Mouse (Mus musculus) midbrain, embryonic 11.5 days (tissue): ENCODE data around the gene Eef1a2. TPM values are rescaled to one million over a fixed set of nuclear protein-coding genes. Genes with fewer than 3 reads are reported as not detected.

Experiments used
- ATAC-seq: fragments of 200-750 bp; cut with Nextera tagmentation; 2 replicates; pipeline ENCODE4 v1.8.0; 2017; ENCODE audit warnings: moderate TSS enrichment, moderate library complexity; ENCODE audit not compliant: low FRiP score
- DNase-seq: peaks from one replicate; pipeline ENCODE4 v3.0.0; 2015; ENCODE audit warnings: low spot score; ENCODE audit errors: missing footprints
- H3K27ac ChIP-seq: fragments of 300-500 bp; sonication (generic); 2 replicates; pipeline ENCODE4 v1.5.1; 2014; ENCODE audit warnings: low read depth, low read length
- H3K27me3 ChIP-seq: fragments of 300-500 bp; sonication (generic); 2 replicates; pipeline ENCODE4 v1.6.1; 2014; ENCODE audit warnings: mild to moderate bottlenecking, low read length, moderate library complexity, mixed read lengths; ENCODE audit not compliant: control insufficient read depth, insufficient read depth
- H3K36me3 ChIP-seq: fragments of 300-500 bp; sonication (generic); 2 replicates; pipeline ENCODE4 v1.6.1; 2014; ENCODE audit warnings: mild to moderate bottlenecking, low read length, moderate library complexity, mixed read lengths; ENCODE audit not compliant: control insufficient read depth, insufficient read depth
- H3K4me1 ChIP-seq: fragments of 300-500 bp; sonication (generic); 2 replicates; pipeline ENCODE4 v1.6.1; 2014; ENCODE audit warnings: low read length; ENCODE audit not compliant: control insufficient read depth, insufficient read depth
- H3K4me2 ChIP-seq: fragments of 300-500 bp; sonication (generic); 2 replicates; pipeline ENCODE4 v1.6.1; 2014; ENCODE audit warnings: mild to moderate bottlenecking, moderate library complexity
- H3K4me3 ChIP-seq: fragments of 300-500 bp; sonication (generic); 2 replicates; pipeline ENCODE4 v1.5.1; 2014; ENCODE audit warnings: low read depth, low read length
- H3K9ac ChIP-seq: fragments of 300-500 bp; sonication (generic); 2 replicates; pipeline ENCODE4 v1.6.1; 2014; ENCODE audit warnings: low read length
- H3K9me3 ChIP-seq: fragments of 300-500 bp; sonication (generic); 2 replicates; pipeline ENCODE4 v1.6.1; 2016; ENCODE audit warnings: low read length; ENCODE audit not compliant: control insufficient read depth
- WGBS: fragments of 180-500 bp; shearing (Covaris S2); extraction: QIAGEN DNeasy Blood & Tissue Kit; methylation state at CpG from one replicate; pipeline ENCODE4 v1.1.7; 2014; 5-methylcytosine and 5-hydroxymethylcytosine counted together
- polyA plus RNA-seq: library from polyadenylated mRNA; unstranded; fragments of >200 nt; fragmentation: Nextera tagmentation; extraction: Ambion mirVana; gene quantifications from 2 replicates; pipeline ENCODE4 v1.2.1, GENCODE M21; 2014

Gene Eef1a2
- polyA plus RNA-seq, 1 experiment from 2014 or later, result 0.94 TPM

DNA sequence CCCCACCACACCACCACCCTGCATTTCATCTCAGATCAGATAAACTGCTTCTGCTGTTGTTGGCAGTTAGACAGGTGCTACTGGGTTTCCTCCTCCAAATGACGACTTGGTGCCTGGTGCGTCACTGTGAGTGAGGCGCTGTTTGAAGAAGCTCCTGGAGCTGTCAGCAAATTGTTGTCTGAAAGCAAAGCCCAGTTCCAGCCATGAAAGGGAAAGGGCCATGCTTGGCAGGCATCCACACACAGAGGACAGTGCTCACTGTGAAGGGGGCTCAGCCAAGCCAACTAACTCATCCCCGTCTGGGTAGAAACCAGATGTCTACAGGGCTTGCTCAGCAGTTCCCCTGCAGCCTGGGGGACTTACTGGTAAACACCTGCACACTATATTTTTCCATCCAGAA lies 27.9 kb downstream of the Eef1a2 start:
- no peak for ATAC-seq
- Histone ChIP-seq H3K27ac (no peak overlapping the region), H3K4me1 (peaks cover under 1% of the 10 kb centered on the region; the same call in 1 of the 2 replicates), H3K9ac (no peak overlapping the region), H3K4me3 (no peak overlapping the region), H3K27me3 (peaks cover 6% of the 10 kb centered on the region; the same call in 1 of the 2 replicates), H3K4me2 (no peak overlapping the region), H3K9me3 (no peaks in the 10 kb centered on the region), H3K36me3 (no peaks in the 10 kb centered on the region)
- peak; percentile 51 for DNase-seq
- 92% methylated on average over 4 of the region's 4 CpGs for WGBS

DNA sequence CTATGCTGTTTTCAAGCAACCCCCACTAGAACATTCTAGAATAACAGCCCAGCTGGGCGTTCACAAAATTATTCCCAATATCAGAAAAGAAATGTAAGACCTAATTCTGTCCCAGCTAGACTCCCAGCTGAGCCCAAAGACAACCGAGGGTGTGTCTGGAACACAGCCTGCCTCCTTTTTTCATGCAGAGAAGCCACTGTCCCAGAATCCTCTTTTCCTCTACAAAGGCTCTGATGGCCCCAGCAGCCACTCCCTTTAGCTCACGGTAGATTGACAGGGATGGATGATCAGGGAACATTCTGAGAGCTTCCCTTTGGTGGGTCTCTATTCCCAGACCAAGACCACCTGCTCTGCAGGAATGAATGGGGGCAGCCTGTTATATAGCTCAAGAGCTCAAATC lies 29.0 kb downstream of the Eef1a2 start:
- no peak overlapping the region for H3K27ac ChIP-seq
- H3K36me3 ChIP-seq, result no peaks in the 10 kb centered on the region
- H3K4me1 ChIP-seq, result no peaks in the 10 kb centered on the region
- no peak overlapping the region for H3K4me3 ChIP-seq
- ATAC-seq (no peak), DNase-seq (no peak)
- WGBS, result 41% methylated on average over 3 of the region's 3 CpGs
- H3K27me3 ChIP-seq, result no peaks in the 10 kb centered on the region; the same call in 1 of the 2 replicates
- H3K4me2 ChIP-seq, result no peak overlapping the region
- H3K9me3 ChIP-seq, result no peaks in the 10 kb centered on the region
- no peak overlapping the region for H3K9ac ChIP-seq

DNA sequence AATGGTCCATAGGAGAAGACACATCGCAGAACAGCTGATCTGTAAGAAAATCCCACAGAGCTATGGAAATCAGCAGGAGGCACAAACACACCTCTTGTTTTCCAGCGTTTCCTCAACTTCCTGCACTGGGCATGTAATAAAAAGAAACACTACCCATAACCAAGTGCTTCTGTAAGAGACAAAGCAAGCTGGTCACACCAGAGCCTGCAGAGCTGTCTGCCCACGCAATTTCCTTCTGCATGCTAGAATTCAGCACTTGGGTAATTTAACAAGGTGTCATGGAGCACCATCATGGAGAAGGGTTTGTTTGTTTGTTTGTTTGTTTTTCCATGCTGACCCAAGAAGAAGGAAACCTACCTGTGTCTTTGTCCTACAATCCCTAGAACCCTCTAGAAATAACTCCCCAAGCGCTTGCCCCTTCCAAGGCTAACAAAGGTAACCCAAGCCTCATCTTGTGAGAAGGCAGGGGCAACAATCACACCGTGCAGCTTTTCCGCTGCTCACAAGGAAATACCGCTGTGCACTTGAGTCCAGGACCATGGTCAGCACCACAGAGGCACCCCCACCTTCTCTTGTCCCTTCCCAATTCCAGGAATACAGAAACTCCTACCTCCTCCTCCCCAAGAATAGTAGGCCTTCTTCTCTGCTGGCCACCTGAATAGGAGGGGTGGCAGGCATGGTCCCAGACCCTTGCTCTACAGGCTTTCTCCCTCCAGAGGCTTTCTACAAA lies 30.9 kb downstream of the Eef1a2 start:
- no peaks in the 10 kb centered on the region for H3K27me3 ChIP-seq
- no peak overlapping the region for H3K9ac ChIP-seq
- no peak overlapping the region for H3K4me3 ChIP-seq
- no peaks in the 10 kb centered on the region for H3K36me3 ChIP-seq
- WGBS, result 55% methylated on average over 7 of the region's 7 CpGs
- peak; percentile 76 for DNase-seq
- no peak for ATAC-seq
- H3K4me1 ChIP-seq, result peaks cover 6% of the 10 kb centered on the region
- no peak overlapping the region for H3K27ac ChIP-seq
- no peaks in the 10 kb centered on the region for H3K9me3 ChIP-seq
- no peak overlapping the region for H3K4me2 ChIP-seq

DNA sequence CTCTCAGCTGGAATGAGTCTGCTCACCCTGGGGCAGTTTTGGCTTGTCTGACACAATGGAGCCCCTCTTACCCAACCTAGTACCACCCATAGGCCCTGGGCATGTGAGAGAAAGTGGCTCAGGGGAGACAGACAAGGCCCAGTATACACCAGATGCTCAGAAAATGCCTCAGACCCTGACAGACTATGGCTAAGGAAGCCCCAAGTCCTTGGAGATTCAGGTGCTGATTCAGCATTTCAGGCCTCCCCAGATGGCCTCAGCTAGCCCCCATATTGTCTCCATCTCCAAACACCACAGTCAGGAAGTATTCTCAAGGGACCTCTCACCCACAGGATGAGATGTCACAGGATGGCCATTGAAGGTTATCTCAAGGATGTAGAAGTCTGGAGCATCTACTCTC lies 34.2 kb downstream of the Eef1a2 start:
- H3K4me3 ChIP-seq, result no peak overlapping the region
- no peaks in the 10 kb centered on the region for H3K36me3 ChIP-seq
- H3K9me3 ChIP-seq, result no peaks in the 10 kb centered on the region
- H3K4me1 ChIP-seq, result peaks cover 16% of the 10 kb centered on the region
- H3K9ac ChIP-seq, result no peak overlapping the region
- ATAC-seq, result no peak
- no peaks in the 10 kb centered on the region for H3K27me3 ChIP-seq
- peak; percentile 60 for DNase-seq
- no peak overlapping the region for H3K4me2 ChIP-seq
- no peak overlapping the region for H3K27ac ChIP-seq

DNA sequence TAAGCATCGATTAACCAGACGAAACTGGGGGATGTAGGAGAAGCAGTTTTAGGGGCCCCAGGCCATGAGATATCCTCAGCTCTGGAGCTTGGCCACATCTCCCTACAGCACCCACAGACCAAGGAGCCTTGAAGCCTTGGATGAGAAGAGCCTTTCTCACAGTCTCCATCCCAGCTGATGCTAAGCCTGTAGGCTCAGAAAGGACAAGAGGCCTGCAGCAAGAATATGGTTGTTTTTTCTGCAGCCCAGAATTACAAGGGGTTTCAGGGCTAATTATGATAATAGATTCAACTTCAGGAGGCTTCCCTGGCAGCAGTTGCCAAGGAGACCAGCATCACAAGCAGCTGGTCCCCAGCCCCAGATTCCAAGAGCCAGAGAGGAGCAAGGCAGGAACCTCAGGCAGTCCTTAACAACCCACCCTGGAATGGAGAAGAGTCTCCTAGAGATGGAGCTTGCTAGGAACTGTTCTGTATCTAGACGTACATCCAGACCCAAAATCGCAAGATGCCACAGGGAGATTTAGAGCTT lies 35.8 kb downstream of the Eef1a2 start:
- 80% methylated on average over 4 of the region's 4 CpGs for WGBS
- DNase-seq, result peak; percentile 91
- peaks cover 16% of the 10 kb centered on the region for H3K4me1 ChIP-seq
- H3K9me3 ChIP-seq, result no peaks in the 10 kb centered on the region
- no peak overlapping the region for H3K9ac ChIP-seq
- no peaks in the 10 kb centered on the region for H3K36me3 ChIP-seq
- peak overlapping the region; percentile 74 for H3K27ac ChIP-seq
- H3K27me3 ChIP-seq, result no peaks in the 10 kb centered on the region
- no peak overlapping the region for H3K4me3 ChIP-seq
- H3K4me2 ChIP-seq, result no peak overlapping the region
- ATAC-seq, result peak; percentile 87

DNA sequence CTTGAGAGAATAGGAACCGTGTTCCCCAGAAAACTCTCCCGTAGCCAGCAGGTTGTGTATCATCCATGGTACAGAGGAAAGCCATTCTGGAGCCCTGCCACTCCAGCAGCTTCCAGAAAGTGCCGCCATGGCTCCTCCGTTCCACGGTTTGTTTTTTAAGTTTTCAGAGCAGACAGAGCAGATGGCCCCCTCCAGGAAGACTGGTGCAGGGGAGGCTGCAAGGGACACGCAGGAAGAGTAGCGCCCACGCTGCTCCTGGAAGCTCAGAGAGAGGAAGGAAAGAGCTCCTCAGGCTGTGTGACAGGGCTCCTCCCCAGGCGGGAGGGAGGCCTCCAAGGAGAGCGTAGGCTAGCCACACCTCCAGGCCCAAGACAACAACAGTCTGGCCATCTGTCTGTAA lies 36.9 kb downstream of the Eef1a2 start:
- WGBS, result 39% methylated on average over 10 of the region's 10 CpGs
- Histone ChIP-seq H3K4me2 (no peak overlapping the region), H3K4me3 (no peak overlapping the region), H3K9ac (no peak overlapping the region), H3K27me3 (no peaks in the 10 kb centered on the region), H3K36me3 (no peaks in the 10 kb centered on the region), H3K27ac (no peak overlapping the region; the same call in 1 of the 2 replicates), H3K9me3 (no peaks in the 10 kb centered on the region), H3K4me1 (peaks cover 16% of the 10 kb centered on the region)
- DNase-seq (peak; percentile 75), ATAC-seq (no peak; the same call in 1 of the 2 replicates)

DNA sequence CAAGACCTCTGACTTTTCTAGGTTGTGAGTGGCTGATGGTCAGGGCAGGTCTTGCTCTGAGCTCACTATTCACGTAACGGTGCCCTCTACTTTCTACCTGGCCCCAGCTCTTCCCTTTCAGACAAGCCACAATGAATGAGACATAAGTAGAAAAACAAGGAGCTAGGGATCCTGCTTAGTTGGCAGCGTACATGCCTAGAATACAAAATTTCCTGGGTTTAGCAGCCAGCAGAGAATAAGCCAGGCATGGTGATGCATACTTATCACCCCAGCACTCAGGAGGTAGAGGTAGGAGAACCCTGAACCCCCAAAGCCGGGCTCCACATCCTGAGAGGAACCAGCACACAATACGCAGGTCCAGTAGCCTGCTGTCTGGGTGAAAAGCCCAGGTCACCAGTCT lies 40.4 kb downstream of the Eef1a2 start:
- Histone ChIP-seq H3K4me3 (no peak overlapping the region), H3K9ac (no peak overlapping the region), H3K4me1 (peaks cover 30% of the 10 kb centered on the region), H3K4me2 (no peak overlapping the region), H3K36me3 (no peaks in the 10 kb centered on the region), H3K27ac (no peak overlapping the region), H3K27me3 (no peaks in the 10 kb centered on the region), H3K9me3 (no peaks in the 10 kb centered on the region)
- DNase-seq, result peak; percentile 35
- ATAC-seq, result no peak
- WGBS, result 86% methylated on average over 5 of the region's 5 CpGs

DNA sequence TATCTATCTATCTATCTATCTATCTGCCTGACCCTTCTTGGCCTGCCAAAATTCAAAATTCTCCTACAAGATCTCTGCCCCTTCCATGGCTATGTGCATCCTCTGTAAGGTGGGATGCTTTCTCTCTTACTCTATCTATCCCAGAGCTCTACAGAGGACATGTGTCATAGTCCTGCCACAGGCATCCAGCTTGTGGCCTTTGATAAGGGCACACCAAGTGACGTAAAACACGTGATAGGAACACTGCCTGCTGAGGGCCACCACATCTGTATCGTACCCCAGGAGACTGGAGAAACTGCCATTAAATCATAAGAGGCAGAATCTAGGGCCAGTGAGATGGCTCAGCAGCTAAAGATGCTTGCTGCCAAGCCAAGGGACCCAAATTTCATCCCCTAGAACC lies 41.4 kb downstream of the Eef1a2 start:
- Histone ChIP-seq H3K36me3 (no peaks in the 10 kb centered on the region), H3K9me3 (no peaks in the 10 kb centered on the region), H3K27me3 (no peaks in the 10 kb centered on the region), H3K4me2 (no peak overlapping the region), H3K9ac (no peak overlapping the region), H3K27ac (no peak overlapping the region), H3K4me1 (peaks cover 19% of the 10 kb centered on the region), H3K4me3 (no peak overlapping the region)
- no peak for DNase-seq
- no peak for ATAC-seq
- WGBS, result 84% methylated on average over 3 of the region's 3 CpGs

DNA sequence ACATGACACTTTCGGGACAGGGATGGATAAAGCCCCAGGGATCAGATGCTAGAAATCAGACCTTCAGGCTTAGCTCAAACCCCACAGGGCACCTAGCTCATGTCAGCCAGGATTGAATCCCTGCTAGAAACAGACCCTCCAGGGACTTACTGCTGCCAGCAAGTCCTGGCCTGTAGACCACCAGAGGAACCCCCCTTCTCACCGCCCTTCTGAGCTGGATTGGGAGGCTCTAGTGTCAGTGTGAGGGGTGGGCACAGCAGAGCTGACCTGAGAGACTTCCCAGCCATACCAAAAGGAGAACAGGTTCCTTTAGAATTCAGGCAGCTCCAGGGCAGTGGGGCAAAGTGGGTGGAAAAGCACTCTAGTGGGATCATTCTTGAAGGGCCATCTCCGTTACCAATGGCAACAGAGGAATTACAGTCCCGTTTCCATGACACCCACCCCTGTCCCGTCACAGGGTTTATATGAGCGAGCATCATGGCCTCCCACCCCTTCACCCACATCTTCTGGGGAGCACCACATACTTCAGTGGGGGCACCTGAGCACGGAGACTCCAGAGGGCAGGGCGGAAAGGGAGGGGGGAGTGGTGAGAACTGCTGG lies 43.0 kb downstream of the Eef1a2 start:
- ATAC-seq (peak; percentile 68), DNase-seq (peak; percentile 90)
- H3K4me3 ChIP-seq, result no peak overlapping the region
- H3K27me3 ChIP-seq, result no peaks in the 10 kb centered on the region
- no peak overlapping the region for H3K4me2 ChIP-seq
- WGBS, result 52% methylated on average over 8 of the region's 8 CpGs
- no peak overlapping the region for H3K9ac ChIP-seq
- no peaks in the 10 kb centered on the region for H3K36me3 ChIP-seq
- peaks cover 15% of the 10 kb centered on the region for H3K4me1 ChIP-seq
- H3K9me3 ChIP-seq, result no peaks in the 10 kb centered on the region
- no peak overlapping the region for H3K27ac ChIP-seq
